Mouse (Mus musculus) cerebellum, adult 2 months (tissue): ENCODE data around the gene Wwox. TPM values are rescaled to one million over a fixed set of nuclear protein-coding genes. Genes with fewer than 3 reads are reported as not detected.

ENCODE experiments used
- DNase-seq, 2 experiments: peaks; one replicate each; pipeline ENCODE4 v3.0.0; 2021
- H3K27ac ChIP-seq: fragments of 200-500 bp; 2 replicates; pipeline ENCODE4 v1.5.1; 2012; ENCODE audit warnings: low read length, control low read depth, inconsistent platforms; ENCODE audit not compliant: insufficient read depth
- H3K27me3 ChIP-seq: fragments of 200-500 bp; 2 replicates; pipeline ENCODE4 v1.6.1; 2012; ENCODE audit warnings: inconsistent platforms, mild to moderate bottlenecking, low read length, moderate library complexity; ENCODE audit not compliant: control insufficient read depth, insufficient read depth
- H3K4me1 ChIP-seq: fragments of 200-500 bp; 2 replicates; pipeline ENCODE4 v1.6.1; 2011; ENCODE audit warnings: low read length; ENCODE audit not compliant: control insufficient read depth, insufficient read depth
- H3K4me3 ChIP-seq: fragments of 200-500 bp; replicated peaks from 2 replicates; pipeline ENCODE3; 2011; ENCODE audit warnings: mild to moderate bottlenecking, low read depth, low read length, control low read depth; ENCODE audit not compliant: insufficient read depth
- CTCF ChIP-seq: fragments of 200-500 bp; IDR thresholded peaks from 2 replicates; pipeline ENCODE4 v1.5.1; 2011; ENCODE audit warnings: low read depth, mild to moderate bottlenecking, control low read depth, low read length, moderate library complexity, borderline replicate concordance; ENCODE audit not compliant: insufficient read depth
- POLR2A ChIP-seq: fragments of 200-500 bp; IDR thresholded peaks from 2 replicates; pipeline ENCODE4 v1.6.1; 2011; ENCODE audit warnings: low read length, control low read depth, borderline replicate concordance; ENCODE audit not compliant: insufficient read depth
- WGBS: fragments of 180-500 bp; shearing (Covaris S2); methylation state at CpG from one replicate; pipeline ENCODE4 v1.1.7; 2018; 5-methylcytosine and 5-hydroxymethylcytosine counted together
- polyA plus RNA-seq: library from polyadenylated mRNA; depleted of rRNA; stranded (reverse); fragments of >200 nt; gene quantifications from 2 replicates; pipeline ENCODE4 v1.2.3, GENCODE M21; 2012

Wwox gene
- polyA plus RNA-seq, 1 experiment, result 35.2 TPM

DNA sequence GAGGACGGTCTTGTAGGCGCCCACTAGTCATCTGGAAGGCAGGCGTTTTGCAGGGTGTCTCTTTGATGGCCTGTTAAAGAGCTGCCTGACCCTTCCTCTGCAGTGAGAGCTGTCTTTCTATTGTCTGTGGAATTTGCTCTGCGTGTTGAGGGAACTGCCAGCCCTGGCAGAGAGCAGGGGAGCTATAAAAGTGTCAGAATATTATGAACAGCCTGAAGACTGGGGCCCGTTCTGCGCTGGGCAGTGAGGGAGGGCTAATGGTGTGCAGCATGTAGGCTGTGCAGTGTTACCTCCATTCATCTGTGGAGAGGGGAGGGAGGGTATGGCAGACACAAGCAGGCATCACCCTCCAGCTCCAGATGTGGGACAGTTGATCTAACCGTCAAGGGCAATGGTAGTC, 923.1 kb downstream of the Wwox start:
- Histone ChIP-seq H3K4me3 (no peak overlapping the region), H3K4me1 (peaks cover 2% of the 10 kb centered on the region; the same call in 1 of the 2 replicates), H3K27ac (no peak overlapping the region), H3K27me3 (no peaks in the 10 kb centered on the region)
- 73% methylated on average over 7 of the region's 7 CpGs for WGBS
- TF ChIP-seq CTCF (no peak), POLR2A (no peak)
- DNase-seq, result no peak

- TF ChIP-seq POLR2A (no peak), CTCF (no peak)
- Histone ChIP-seq H3K27ac (peak overlapping the region; percentile 41; the same call in 1 of the 2 replicates), H3K4me3 (no peak overlapping the region), H3K4me1 (peaks cover 16% of the 10 kb centered on the region), H3K27me3 (no peaks in the 10 kb centered on the region)
- peak in 1 of 2 experiments; percentile 17 for DNase-seq
- WGBS, result 21% methylated on average over 4 of the region's 4 CpGs
Observed at GRCm38 (mm10) chr8:115374957-115375356, 935.5 kb downstream of the Wwox start.

GRCm38 (mm10) chr8:115375361-115376047, 936.0 kb downstream of the Wwox start:
- no peak for TF ChIP-seq CTCF
- TF ChIP-seq POLR2A, result no peak
- Histone ChIP-seq H3K27me3 (no peaks in the 10 kb centered on the region), H3K4me3 (no peak overlapping the region), H3K4me1 (peaks cover 16% of the 10 kb centered on the region), H3K27ac (peak overlapping the region; percentile 41; the same call in 1 of the 2 replicates)
- peak; percentile 56 to 87 for DNase-seq
- 17% methylated on average over 8 of the region's 8 CpGs for WGBS

DNA sequence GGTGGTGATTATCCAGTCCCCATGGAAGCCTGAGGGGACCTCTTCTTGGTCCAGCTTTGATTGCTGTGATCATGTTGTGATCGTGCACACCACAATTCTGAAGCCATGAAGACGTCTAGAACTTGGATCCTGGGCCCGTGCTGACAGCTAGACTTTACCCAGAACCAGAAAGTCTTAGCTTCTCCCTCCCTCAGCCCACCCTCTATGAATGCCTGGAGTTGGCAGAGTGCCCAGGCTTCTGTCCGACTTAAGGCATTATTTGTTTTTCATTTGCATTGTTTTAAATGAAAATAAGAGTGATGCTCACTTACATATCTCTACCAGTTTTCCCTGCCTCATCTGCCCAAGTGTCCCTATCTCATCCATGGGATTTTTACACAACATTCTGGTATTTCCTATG, 937.9 kb downstream of the Wwox start:
- Histone ChIP-seq H3K27ac (no peak overlapping the region), H3K4me1 (peaks cover 16% of the 10 kb centered on the region), H3K27me3 (no peaks in the 10 kb centered on the region), H3K4me3 (no peak overlapping the region)
- TF ChIP-seq CTCF (no peak), POLR2A (no peak)
- no peak for DNase-seq
- 60% methylated on average over 4 of the region's 4 CpGs for WGBS

- TF ChIP-seq CTCF (no peak), POLR2A (no peak)
- Histone ChIP-seq H3K27ac (no peak overlapping the region), H3K27me3 (no peaks in the 10 kb centered on the region), H3K4me1 (peaks cover 7% of the 10 kb centered on the region; the same call in 1 of the 2 replicates), H3K4me3 (no peak overlapping the region)
- no peak for DNase-seq
- 58% methylated on average over 4 of the region's 4 CpGs for WGBS
Observed at GRCm38 (mm10) chr8:115380017-115380416, 940.6 kb downstream of the Wwox start.

DNA sequence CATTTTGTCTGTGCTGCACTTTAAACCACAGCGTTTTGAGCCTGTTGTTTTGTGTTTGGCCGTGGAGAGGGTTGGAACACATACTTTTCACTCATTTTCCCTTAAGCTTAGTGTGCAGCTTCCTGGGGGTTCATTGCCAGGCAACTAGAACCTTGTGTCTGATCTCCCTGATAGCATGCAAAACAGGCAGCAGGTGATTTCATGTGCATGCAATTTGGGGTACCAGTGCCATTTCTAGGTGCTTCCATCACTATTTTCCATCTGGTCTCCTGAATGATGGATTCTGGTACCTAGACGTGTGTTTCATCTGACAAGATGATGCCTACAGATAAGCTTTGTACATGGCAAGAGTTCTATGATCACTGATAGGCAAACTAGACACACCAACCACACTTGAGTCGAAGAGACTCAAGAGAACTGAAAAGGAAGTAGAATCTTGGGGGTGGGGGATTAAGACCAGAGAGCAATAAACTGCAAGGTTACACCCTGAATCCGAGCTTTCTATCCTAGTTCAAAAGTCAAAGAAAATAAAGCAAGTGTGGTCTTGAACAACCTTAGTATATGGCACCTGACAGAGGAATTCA, 951.6 kb downstream of the Wwox start:
- Histone ChIP-seq H3K4me1 (peaks cover 3% of the 10 kb centered on the region; the same call in 1 of the 2 replicates), H3K4me3 (no peak overlapping the region), H3K27ac (no peak overlapping the region), H3K27me3 (no peaks in the 10 kb centered on the region; the same call in 1 of the 2 replicates)
- WGBS, result 87% methylated on average over 5 of the region's 5 CpGs
- TF ChIP-seq CTCF (no peak), POLR2A (no peak)
- no peak for DNase-seq

- H3K4me1 ChIP-seq, result no peaks in the 10 kb centered on the region
- DNase-seq, result no peak
- 85% methylated on average over 5 of the region's 5 CpGs for WGBS
- no peak overlapping the region for H3K4me3 ChIP-seq
- no peak; the same call in 1 of the 2 replicates for TF ChIP-seq CTCF
- no peak for TF ChIP-seq POLR2A
- H3K27me3 ChIP-seq, result no peaks in the 10 kb centered on the region; the same call in 1 of the 2 replicates
- no peak overlapping the region for H3K27ac ChIP-seq
Observed at GRCm38 (mm10) chr8:115395840-115396239, 956.4 kb downstream of the Wwox start.

DNA sequence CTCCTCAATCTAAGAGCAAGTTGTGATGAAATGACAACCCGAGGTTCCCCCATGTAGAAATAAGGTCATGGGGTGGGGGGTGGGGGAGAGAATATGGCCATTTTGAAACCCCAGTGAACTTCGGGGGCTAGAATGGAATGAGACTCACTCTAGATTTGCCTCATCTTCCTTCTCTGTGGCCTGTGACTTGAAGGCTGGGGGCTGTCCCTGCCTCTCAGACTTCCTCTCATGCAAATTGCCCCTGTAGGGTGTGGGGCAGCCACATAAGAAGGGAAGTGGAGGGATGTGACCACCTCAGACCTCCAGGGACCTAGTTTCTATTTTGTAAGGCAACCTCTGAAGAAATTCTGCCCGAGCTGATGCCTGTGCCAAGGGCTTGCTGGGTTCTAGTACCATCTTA, 958.5 kb downstream of the Wwox start:
- Histone ChIP-seq H3K4me3 (no peak overlapping the region), H3K27me3 (no peaks in the 10 kb centered on the region; the same call in 1 of the 2 replicates), H3K27ac (no peak overlapping the region), H3K4me1 (no peaks in the 10 kb centered on the region)
- 90% methylated on average over 3 of the region's 3 CpGs for WGBS
- no peak for TF ChIP-seq POLR2A
- TF ChIP-seq CTCF, result no peak
- DNase-seq, result no peak
